Mouse (Mus musculus) brown adipose tissue, adult 24 weeks (tissue): ENCODE measurements around the gene N4bp2l1. TPM values are rescaled to one million over a fixed set of nuclear protein-coding genes. Genes with fewer than 3 reads are reported as not detected.

Source experiments
- H3K27ac ChIP-seq: fragments of 200-500 bp; replicated peaks from 2 replicates; pipeline ENCODE4 v1.5.1; 2012; ENCODE audit warnings: low read depth, mild to moderate bottlenecking, low read length
- H3K4me1 ChIP-seq: fragments of 200-500 bp; 2 replicates; pipeline ENCODE4 v1.6.1; 2012; ENCODE audit warnings: low read length, mixed read lengths; ENCODE audit not compliant: control insufficient read depth, insufficient read depth, insufficient read length
- H3K4me3 ChIP-seq: fragments of 200-500 bp; 2 replicates; pipeline ENCODE4 v1.5.1; 2012; ENCODE audit warnings: low read depth, mild to moderate bottlenecking, low read length, moderate library complexity; ENCODE audit not compliant: insufficient read depth
- polyA plus RNA-seq: library from polyadenylated mRNA; stranded (reverse); fragments of >200 nt; gene quantifications from 2 replicates; pipeline ENCODE4 v1.2.4, GENCODE M21; 2012; ENCODE audit not compliant: missing spikeins, insufficient read depth, insufficient read length

Gene N4bp2l1
- polyA plus RNA-seq, 1 experiment, result 23.6 TPM

DNA sequence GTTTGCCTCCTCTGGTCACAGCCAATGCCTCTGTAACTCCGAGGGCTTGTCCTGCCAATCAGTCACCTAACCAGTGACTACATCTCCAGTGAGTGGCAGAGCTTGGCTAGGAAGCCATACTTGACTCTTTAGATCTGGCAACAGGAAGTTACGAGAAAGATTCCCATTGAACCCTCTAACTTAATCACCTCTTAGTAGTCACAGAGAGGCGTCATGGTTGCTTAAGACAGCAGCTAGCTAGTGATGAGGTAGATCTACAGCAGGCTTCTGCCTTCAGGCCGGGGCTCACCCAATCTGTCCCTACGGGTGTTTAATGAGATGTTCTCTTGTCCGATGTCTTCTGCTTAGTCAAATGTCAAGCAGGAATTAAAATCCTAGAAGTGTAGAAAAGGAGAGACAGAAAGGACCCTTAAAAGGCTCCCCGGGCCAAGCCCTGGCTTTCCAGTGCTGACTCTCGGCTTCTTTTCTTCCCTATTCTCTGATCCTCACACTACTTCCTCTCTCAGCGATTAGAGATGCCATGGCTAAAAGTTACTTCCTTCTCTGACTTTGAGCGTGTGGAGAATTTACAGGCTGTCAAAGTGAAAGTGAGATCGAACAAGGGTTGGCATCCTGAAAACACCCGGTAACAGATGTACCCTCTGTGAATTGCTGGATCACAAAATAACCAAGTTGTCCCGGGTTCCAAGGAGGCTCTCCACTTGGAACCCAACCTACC lies 4.6 kb downstream of the N4bp2l1 start:
- peak overlapping the region; percentile 63; the same call in 1 of the 2 replicates for H3K27ac ChIP-seq
- peak overlapping the region; percentile 99 for H3K4me3 ChIP-seq

DNA sequence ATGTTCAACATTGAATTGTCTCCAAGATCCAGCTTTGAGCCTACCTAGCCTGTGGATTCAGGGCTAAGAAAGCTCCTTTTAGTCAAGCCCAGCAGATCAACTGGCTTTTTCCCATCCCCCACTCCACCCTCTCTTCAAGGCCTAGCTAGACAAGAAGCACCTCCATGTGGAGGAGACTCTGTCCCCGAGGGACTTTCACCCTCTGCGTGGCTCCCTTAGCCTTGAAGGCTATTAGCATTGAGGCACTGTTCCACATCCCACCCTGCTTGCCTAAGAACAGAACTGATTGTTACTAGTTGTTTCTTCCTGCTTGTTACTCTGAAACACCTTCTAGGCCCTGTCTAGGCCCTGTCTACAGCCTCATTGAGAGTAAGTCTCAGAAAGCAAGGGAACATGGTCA lies 7.0 kb downstream of the N4bp2l1 start:
- H3K27ac ChIP-seq, result 0 out of 2 replicates have a peak overlapping the region, but pooled peaks have one; percentile 18
- no peak overlapping the region for H3K4me3 ChIP-seq
- H3K4me1 ChIP-seq, result peaks cover 3% of the 10 kb centered on the region; the same call in 1 of the 2 replicates

More for the DNA sequence above, 4.6 kb downstream of the N4bp2l1 start:
- no peaks in the 10 kb centered on the region for H3K4me1 ChIP-seq

DNA sequence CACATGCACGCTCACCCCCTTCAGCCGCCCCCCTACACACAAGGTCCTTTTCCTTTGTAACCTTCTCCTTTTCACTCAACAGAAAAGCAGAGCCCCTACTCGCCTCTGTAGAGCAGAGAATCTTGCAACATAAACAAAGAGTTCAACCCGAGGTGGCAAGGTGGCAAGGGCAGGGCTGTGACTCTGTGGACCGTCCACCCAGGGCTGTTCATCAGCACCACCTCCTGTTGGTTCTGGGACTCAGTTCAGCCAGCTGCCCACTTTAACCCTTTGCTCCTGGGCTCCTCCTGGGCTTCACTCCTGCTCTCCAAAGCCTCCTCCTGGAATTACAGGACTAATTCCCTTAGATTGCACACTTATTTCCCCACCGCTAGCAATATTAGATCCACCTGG lies 12.7 kb downstream of the N4bp2l1 start:
- peak overlapping the region; percentile 43 for H3K27ac ChIP-seq
- no peak overlapping the region for H3K4me3 ChIP-seq
- H3K4me1 ChIP-seq, result peaks cover 10% of the 10 kb centered on the region

DNA sequence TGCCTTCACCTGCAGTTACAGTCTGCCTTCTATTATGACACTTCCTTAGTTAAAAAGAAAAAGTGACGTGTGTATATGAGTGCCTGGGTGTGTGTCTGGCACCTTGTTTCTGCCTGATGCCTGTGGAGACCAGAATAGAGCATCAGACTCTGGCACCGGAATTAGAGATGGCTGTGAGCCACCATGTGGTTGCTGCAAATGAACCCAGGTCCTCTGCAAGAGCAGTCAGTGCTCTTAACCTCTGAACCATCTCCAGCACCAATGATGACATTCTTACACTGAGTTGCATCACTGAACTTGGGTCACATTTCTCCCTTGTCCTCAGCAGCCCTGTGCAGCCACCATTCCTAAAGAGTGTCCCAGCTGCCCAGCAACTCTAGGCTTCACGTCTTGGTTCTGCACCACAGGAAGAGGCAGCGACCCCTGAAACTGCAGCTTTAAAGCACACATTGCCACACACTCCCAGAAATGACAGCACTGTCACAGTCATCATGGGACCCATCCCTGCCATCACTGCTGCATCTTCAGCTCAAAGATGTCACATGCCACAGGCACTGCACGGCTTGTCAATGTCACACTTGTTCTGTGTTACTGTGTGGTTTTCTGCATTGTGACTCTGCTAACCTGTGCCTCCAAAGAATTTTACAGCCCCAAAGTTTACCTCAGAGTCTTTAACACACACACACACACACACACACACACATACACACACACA lies 13.2 kb downstream of the N4bp2l1 start:
- Histone ChIP-seq H3K4me1 (peaks cover 10% of the 10 kb centered on the region), H3K27ac (peak overlapping the region; percentile 72), H3K4me3 (no peak overlapping the region)

DNA sequence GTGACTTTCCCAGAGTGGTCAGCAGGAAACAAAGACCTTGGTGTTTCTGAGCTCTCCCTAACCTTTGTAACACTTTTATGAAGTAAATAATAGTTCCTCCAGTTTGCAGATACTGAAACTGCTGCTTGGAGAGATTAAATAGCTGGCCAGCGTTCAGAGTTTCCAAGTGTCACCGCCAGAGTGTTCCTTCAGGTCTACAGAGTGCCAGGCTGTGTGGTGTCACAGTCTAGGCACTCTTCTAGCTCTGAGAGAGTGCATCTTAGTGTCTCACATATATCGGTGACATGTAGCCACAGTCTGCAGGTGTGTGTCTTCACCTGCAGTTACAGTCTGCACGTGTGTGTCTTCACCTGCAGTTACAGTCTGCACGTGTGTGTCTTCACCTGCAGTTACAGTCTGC lies 13.8 kb downstream of the N4bp2l1 start:
- H3K4me3 ChIP-seq, result no peak overlapping the region
- H3K27ac ChIP-seq, result peak overlapping the region; percentile 72

DNA sequence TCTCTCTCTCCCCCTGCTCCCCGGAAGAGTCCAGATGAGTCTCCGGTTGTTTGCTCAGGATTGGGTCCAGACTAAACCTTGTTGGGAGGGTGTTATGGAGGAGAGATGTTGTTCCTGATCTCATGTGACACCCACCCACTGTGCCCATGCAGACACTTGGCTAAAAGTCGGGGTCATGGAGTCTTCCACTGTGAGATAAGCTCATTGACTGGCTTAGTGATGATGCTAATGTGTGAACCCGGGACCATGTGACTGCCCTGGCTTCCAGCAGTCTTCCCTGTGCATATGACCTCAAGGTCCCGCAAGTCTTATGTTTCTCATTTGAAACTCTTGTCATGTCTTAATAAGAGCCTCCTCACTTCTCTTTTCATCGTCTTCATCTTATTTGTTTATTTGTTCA lies 15.8 kb downstream of the N4bp2l1 start:
- no peak overlapping the region for H3K4me3 ChIP-seq
- H3K27ac ChIP-seq, result 0 out of 2 replicates have a peak overlapping the region, but pooled peaks have one; percentile 5
- H3K4me1 ChIP-seq, result peaks cover 10% of the 10 kb centered on the region

More for the DNA sequence above, 13.8 kb downstream of the N4bp2l1 start:
- H3K4me1 ChIP-seq, result peaks cover 10% of the 10 kb centered on the region

DNA sequence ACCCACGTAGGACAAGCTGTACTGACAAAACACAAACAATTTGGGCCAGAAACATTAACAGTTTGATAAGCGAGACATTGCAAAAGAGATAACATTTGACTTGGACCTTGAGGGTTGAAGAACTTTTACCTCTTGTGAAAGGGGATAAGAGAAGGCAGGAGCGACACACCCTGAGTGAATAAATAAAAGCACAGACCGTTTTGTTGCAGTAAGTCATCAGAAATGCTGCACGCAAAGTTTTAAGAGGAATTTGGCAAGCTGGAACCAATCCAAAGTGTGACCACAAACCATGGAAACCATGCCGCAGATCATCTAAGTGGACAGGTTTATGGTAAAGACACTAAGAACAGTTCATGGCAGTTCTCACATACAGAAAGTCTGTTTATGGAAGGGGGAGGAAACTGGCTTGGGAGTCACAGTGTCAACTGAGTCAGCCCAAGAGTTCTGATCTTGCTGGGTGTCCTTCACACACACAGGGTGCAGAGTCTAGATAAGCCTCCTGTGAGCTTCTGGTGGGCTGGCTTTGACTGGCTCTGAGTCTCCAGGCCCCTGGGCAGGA lies 18.3 kb downstream of the N4bp2l1 start:
- H3K27ac ChIP-seq, result 0 out of 2 replicates have a peak overlapping the region, but pooled peaks have one; percentile 44
- H3K4me1 ChIP-seq, result peaks cover 3% of the 10 kb centered on the region; the same call in 1 of the 2 replicates
- H3K4me3 ChIP-seq, result no peak overlapping the region

DNA sequence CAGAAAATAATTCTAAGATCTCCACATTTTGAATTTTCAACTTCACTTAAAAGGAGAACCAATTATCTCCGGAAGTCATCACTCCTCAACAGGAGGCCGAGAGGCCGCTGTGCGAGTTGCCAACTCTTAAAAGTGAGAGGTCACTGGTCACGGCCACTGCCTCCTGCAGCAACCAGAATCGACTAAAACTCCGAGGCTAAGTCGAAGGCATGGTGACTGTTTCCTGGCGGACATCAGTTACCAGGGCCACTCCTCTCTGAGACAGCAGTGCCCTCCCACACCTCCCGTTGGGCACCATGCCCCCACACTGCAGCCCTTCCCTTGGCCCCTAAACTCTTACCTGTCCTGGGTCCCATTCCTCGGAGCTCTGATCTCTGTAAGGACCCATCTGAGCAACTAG lies 20.2 kb downstream of the N4bp2l1 start:
- no peak overlapping the region for H3K27ac ChIP-seq
- no peak overlapping the region for H3K4me3 ChIP-seq
- no peaks in the 10 kb centered on the region; the same call in 1 of the 2 replicates for H3K4me1 ChIP-seq

DNA sequence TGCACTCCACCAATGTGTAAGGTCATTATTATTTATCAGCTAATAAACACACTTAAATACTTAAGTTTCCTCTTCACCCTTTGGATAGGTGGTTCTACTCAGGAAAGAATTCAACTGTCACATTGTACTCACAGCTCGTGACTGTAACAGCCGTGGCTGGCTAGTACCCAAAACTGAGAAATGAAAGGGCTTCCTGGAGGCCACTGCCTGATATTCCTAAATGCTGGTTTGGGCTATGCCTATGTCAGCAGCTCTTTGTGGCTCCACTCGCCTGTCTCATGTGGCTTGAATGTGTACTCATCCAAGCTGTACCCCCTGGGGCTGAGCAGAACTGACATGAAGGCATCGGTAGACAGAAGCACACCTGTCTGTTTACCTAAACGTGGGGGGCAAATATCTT lies 22.1 kb downstream of the N4bp2l1 start:
- no peaks in the 10 kb centered on the region; the same call in 1 of the 2 replicates for H3K4me1 ChIP-seq
- no peak overlapping the region for H3K4me3 ChIP-seq
- H3K27ac ChIP-seq, result no peak overlapping the region

DNA sequence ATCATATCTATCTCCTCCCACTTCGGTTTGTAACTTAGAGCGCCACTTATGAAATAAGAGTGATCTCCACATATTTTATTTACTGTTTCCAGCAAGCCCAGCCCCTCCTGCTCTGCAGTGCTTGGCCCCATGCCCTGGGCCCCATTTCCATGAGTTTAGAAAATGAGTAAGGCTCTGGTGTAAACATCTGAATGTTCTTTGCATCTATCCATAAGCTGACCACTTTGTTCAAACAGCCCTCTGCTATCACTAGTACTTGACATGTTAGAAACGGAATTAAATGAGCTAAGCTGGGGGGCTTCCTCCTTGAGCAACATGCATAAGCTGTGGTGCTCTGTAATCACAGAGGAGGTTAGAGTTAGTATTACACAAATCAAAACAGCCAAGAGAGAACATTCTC lies 22.6 kb downstream of the N4bp2l1 start:
- H3K4me3 ChIP-seq, result no peak overlapping the region
- H3K4me1 ChIP-seq, result no peaks in the 10 kb centered on the region; the same call in 1 of the 2 replicates
- no peak overlapping the region for H3K27ac ChIP-seq

DNA sequence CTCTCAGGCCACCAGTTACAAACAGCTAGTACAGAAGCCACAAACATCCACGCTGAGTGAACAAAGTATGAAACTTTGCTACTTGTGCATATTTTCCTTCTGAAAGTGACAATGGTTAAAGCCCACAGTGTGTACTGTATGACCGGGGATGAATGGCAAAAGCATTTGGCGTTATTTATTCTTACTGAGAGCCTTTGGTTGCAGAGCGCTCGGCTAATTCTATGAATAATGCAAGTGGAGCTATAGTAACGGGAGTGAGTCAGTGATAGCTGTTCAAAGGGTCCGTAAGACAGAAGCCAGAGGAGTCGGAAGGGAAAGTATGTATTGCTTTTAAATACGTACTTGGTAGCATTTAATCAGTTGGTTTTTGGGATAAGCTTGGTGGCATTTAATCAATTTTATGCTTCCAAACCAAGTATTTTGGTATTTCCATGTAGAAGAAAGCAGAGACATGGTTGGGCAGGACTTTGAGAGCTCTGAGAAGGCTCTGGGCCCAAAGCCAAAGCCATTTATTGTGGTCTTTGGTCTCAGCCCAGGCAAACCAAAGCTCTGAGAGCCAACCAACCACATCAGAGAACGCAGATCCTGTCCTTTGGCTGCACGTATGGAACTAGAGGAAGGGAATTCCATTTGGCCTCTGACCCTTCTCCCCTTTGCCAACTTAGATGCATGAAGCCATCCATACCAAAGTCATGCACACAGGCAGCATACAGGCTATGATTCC lies 26.3 kb downstream of the N4bp2l1 start:
- Histone ChIP-seq H3K4me3 (no peak overlapping the region), H3K27ac (no peak overlapping the region), H3K4me1 (no peaks in the 10 kb centered on the region)

DNA sequence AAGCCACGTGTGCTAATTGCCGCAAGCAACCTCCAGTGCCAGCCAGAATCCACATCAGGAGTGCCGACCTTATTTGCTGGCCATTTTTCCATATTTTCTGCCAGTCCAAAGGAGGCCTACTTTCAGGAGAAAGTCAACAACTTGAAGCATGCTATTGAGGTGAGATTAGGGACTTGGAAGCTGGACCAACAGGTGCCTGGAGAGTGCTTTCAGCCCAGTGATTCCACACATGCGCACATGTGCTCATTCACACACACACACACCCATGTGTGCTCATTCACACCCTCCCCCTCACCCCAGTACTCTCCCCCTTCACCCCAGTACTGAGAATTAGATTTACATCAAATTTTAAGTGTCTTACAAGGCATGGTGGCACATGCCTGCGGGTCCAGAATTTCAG lies 30.0 kb downstream of the N4bp2l1 start:
- no peaks in the 10 kb centered on the region for H3K4me1 ChIP-seq
- H3K27ac ChIP-seq, result no peak overlapping the region
- no peak overlapping the region for H3K4me3 ChIP-seq

DNA sequence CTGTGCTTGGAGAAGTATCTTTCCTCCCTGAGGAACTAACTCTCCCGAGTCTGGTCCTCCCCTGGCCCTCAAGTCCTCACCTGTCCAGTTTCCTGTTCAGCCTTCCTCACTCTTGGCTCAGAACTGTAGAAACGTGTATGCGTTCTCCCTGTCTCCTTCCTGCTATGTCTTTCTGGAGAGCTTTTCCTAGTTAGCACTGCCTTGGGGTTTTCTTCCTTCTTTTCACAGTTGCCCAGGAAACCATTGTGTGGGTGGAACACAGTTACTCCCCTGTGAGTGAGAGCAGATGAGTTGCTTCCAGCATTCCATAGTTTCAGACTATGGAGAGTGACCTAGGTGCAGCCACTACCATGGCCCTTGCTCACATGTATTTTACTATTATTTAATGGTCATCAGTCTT lies 30.8 kb downstream of the N4bp2l1 start:
- H3K4me1 ChIP-seq, result no peaks in the 10 kb centered on the region
- H3K27ac ChIP-seq, result no peak overlapping the region
- H3K4me3 ChIP-seq, result no peak overlapping the region

DNA sequence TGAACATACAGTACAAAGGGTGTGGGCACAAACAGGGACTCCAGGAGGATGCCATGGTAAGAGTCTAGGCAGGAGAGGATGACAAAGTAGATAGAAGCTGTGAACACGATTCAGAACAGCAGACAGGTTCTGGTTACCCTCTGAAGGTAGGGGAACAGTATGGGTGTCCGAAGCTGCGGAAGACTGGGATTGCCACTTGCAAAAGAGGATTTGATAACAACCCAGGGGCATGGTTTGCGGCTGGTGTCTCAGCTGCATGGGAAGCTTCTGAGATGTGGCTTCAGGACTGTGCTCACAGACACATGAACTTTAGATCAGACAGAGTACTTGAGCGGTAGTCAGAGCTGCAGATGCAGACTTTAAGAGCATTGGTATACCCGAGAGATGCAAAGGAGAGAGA lies 32.6 kb downstream of the N4bp2l1 start:
- Histone ChIP-seq H3K27ac (no peak overlapping the region), H3K4me3 (no peak overlapping the region), H3K4me1 (no peaks in the 10 kb centered on the region)

DNA sequence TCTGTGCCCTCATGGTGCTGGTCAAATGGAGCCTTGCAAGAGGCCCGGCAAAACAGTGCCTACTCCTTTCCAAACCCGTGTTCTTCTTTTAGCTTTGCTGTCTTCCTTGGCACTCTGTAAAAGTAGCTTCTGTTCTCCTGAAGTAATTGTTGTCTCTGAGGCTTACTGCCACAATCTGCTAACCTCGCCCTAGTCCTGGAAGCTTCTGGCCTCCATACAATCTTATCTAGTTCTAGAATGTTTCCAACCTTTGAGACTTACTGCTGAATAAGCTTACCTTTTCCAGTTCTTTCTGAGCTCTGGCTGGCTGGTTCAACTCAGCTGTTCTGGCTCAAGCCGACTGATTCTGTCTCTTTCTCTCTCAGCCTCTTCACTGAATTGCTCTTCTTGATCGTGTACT lies 35.2 kb downstream of the N4bp2l1 start:
- H3K4me3 ChIP-seq, result no peak overlapping the region
- no peak overlapping the region for H3K27ac ChIP-seq
- H3K4me1 ChIP-seq, result no peaks in the 10 kb centered on the region
